Mouse (Mus musculus): Measurements from ENCODE around the gene Dkk2.
"Not testable (repeated sequence)": the region's sequence is repeated elsewhere in the genome, so short reads cannot be mapped to it uniquely, and the experiment has no call there.

Gene Dkk2

DNA sequence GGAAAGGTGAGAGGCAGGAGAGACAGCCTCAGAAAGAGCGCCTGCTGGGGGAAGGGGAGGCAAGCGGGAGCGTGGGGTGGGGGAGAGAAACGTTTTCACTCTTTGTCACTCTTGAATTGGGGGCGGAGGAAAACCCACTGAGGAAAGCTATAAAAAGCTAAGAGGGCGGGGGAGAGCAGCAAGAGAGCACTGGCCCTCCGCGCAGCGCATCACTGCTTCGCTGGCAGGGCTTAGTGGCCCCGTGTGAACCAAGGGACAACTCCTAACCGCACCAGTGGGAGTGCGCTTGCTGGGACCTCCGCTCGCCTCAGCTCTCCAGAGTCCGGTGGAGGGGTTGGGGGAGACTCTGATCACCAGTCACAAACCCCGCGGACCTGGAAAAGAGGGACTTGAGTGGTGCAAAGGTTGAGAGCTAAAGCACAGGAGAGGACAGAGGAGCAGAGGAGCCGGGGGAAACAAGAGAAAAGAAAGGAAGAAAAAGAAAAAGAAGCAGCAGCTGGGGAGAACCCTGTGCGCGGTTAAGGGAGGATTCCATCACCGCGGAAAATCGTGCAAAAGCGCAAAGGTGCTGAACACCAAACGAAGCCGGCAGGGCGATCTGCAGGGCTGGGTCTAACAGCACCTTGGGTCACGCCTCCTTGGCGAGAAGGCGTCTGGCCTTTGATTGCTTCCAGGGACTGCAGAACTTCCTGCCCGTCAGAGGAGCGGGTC is at the start of gene Dkk2:
Gene Dkk2 (plus strand): TSS at position 181 of the 711 bp plus-strand sequence.
- DNase-seq (ENCODE audit: extremely low read depth, low read depth) = no peak

DNA sequence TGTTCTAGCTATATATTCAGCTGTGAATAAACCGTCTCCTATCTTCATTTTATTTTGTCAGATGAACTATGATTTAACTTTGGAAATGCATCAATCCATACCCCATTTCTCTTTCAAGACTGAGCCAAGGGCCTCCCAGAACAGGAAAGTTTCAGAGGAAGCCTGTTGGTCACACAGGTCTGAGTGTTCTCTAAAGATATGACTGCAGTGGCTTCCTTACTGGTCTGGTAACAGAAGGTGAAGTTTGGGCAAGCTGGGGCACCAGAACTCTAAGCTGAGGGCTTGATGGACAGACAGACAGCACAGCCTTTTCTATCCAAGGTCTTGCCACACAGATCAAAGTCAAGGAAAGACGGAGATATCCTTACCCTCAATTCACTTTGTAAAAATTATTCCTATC is 48.4 kb upstream of the Dkk2 start:
- no peak for DNase-seq (ENCODE audit: extremely low read depth, low read depth)

DNA sequence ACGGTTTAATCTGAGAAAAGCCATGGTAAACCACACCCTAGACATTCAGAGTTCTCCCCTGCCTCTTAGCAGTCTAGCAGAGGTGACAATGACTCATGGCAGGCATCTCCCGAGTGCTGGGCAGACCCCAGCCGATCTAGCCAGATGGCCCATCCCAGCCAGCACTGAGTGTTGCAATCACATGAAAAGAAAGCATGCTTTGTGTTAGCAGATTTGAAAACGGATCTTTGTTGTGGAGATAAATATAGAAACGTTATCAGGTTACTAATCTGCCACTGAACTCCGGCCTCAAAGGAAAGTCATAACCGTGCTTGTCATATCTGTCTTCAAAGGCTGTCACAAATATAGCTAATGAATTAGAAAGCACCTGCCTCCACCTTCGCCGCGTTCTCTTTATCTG is 47.4 kb upstream of the Dkk2 start:
- no peak for DNase-seq (ENCODE audit: extremely low read depth, low read depth)

DNA sequence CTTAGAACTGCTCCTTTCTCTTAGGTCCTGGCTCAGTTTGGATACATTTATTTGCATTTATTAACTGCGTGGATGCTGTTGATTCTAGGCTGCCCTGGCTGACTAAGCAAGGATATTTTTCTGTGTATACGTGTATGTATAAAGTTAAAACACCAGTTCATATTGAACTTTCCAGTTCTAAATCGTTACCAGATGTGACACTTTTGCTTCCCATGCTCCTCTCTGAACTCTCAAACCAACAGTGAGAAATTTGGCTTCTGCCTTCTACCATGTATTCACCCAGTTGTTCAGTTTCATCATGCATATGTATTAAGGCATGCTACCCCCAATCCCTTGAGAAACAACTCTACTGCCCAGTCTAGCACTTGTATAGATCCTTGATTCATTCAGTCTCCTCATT is 45.0 kb upstream of the Dkk2 start:
- no peak for DNase-seq (ENCODE audit: extremely low read depth, low read depth)

DNA sequence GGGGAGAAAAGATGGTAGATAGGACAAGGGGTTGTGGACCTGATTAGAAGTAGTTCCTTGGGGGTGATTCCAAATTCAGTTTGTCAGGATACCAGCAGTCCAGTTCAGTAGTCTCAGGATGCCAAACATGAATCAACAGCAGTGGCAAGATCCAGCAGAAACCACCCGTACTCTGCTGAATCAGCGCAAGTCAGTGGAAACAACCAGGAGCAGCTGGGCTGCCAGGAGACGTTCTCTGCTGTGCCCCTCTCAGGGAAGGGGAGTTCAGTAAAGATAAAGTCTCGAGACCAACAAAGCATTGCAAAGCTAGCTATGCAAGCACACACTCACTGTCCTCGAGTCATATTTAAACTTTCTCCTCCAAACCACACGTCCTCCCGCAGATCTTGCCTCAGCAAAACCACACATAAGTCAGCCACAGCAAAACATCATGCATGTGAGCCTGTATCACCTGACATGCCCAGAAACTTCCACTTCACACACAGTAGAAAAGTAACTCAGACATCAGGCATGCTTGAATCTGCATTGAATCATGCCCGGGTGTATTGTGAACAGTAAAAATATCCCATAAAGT is 34.1 kb upstream of the Dkk2 start:
- no peak for DNase-seq (ENCODE audit: extremely low read depth, low read depth)

DNA sequence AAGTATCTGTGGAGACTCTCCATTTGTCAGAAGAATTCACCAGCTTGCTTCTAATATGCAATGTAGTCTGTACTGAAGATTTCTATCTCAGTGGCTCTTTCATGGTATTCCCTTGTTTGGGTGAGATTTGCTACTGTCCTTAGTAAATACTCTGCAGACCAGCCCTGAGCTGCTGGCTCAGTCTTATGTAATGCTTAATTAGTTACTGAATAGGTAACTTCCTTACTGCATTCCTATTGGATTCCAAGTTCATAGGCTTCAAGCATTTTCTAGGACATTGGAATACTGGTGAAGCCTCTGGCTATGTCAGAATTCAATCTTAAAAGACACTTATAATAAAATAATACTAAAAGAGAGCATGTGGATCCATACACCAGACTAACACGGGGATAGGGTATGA is 22.3 kb upstream of the Dkk2 start:
- not testable (repeated sequence) for DNase-seq (ENCODE audit: extremely low read depth, low read depth)

DNA sequence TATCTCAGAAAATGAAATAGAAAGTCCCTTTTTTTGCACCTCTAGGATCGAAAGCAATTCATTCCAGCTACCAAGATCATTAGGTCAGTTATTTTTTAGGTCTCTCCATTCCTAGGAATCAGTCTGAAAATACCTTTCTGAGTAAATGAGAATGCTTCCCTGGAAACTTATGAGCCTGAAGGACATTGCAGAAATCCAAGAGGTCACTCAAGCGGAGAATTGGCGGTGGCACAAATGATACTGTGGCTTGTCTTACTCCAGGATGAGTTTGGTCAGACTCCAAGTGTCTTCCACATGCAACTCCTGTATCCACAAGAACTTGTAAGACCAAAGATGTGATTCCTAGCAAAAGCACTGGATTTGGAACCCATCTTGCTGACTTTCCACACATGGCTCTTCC is 21.7 kb upstream of the Dkk2 start:
- DNase-seq (ENCODE audit: extremely low read depth, low read depth) = no peak

DNA sequence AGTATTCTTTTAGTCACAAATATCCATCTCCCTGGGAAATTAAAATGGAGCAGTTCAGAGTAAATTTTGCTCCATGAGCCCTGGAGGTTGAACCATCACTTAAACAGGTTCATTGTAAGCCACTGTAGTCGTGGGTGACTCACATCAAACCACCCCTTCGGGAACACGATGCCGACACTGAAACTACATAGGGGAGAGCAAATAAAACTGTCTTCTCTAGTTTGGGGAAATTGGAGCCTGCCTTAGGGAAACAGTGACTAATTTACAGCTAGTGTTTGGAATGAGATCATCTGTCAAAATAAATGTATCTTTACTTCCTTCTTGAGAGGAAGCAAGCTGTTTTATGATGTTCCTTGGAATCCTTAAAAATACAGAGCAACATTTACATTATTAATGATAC is 21.1 kb upstream of the Dkk2 start:
- DNase-seq (ENCODE audit: extremely low read depth, low read depth) = no peak

DNA sequence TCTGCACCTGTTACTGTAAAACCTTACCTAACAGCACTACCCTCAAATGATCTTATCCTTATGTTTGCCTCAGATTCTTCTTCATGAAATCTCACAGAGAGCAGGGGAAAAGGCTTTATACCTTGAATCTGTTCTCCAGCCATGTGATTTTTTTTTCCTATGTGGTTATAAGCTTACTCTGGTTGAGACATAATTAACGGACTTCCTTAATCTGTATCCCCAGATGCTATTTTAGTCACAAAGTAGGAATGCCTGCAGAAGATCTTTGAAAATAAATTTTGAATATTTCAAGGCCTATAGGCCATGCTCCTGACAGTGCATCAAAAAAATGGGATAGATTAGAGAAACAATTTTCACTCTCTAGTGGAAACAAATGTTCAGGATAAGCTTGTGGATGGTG is 20.2 kb upstream of the Dkk2 start:
- DNase-seq (ENCODE audit: extremely low read depth, low read depth) = no peak

DNA sequence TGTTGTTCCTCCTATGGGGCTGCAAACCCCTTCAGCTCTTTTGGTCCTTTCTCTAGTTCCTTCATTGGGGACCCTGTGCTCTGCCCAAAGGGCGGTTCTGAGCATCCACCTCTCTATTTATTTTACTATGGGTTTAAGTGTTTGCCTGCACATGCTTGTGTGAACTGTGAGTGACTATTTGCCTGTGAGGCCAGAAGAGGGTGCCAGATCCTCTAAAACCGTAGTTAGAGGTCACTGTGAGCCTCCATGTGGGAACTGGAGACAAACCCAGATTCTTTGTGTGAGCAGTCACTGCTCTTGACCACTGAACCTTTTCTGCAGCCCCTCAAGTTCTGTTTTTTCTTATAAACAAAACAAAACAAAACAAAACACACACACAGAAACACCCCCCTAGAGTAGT is 14.1 kb upstream of the Dkk2 start:
- DNase-seq (ENCODE audit: extremely low read depth, low read depth) = peak; percentile 6

DNA sequence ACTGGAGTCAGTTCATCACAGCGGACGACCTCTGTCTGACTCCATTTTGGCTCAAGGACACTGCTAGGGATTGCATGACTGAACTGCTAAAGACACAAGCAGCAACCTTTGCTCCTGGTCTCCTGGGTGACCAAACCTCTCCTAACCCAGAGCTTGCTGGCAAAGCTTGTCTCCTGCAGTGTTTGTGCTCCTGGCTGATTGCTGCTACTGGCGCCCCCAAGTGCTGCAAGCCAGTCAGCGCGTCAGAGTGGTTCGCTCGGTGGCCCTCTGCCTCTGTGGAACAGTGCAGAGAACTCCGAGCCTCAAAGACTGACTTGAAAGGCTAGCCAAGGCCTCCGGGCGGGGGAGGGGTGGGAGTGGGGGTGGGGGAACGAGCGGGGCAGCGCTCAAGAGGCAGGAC is 1.1 kb upstream of the Dkk2 start:
- DNase-seq (ENCODE audit: extremely low read depth, low read depth) = no peak

DNA sequence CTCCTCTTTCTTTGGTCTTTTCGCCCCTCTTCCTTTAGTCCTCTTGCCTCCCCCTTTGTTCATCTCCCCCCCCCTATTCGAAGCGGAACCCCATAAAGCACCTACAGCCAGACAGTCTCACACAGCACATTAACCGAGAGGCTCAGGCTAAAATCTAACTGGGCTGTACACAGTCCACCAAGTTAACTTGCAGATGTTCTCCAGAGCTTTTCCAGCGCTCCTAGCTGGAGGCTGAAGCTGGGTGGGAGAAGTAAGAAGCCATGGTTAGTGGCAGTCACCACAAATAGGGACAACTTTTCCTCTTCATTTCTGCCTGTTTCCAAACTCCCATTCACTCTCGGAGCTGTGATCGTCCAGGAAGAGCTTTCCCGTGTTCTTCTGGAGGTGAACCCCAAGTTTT is 412 bp upstream of the Dkk2 start:
- DNase-seq (ENCODE audit: extremely low read depth, low read depth) = no peak

DNA sequence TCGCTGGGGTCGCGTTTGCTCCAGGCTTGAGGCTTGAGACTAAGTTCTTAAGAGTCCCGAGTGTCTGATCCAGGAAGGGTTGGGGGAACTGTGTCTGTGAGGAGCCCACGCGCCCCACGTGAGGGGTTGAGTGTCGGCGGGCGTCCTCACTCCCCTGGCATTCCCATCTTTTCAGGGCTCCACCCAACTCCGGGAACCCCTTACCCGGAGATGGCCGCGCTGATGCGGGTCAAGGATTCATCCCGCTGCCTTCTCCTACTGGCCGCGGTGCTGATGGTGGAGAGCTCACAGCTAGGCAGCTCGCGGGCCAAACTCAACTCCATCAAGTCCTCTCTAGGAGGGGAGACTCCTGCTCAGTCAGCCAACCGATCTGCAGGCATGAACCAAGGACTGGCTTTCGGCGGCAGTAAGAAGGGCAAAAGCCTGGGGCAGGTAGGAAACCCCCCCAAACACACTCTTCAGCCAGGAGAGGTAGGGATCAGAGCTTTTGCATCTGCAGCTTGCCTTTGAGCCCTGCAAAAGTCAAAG is 795 bp downstream of the Dkk2 start:
- DNase-seq (ENCODE audit: extremely low read depth, low read depth) = no peak

DNA sequence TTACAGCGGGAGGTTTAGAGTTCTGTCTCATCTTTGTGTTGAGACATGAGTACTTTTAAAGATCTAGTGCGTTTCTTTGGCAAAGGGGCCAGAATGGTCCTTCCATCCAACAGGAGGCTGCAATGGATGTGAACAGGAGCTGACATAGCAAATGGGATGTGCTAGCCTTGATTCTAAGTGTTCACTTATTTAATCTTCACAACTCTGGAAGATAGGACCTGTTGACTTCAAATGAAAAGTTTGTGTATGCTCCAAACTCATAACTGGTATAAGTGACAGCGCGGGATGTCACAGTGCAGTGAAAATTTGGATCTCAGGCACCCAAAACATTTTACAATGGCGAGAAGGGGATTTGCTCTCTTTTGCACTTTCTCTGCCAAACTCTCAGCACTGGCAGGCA is 1.4 kb downstream of the Dkk2 start:
- DNase-seq (ENCODE audit: extremely low read depth, low read depth) = no peak

DNA sequence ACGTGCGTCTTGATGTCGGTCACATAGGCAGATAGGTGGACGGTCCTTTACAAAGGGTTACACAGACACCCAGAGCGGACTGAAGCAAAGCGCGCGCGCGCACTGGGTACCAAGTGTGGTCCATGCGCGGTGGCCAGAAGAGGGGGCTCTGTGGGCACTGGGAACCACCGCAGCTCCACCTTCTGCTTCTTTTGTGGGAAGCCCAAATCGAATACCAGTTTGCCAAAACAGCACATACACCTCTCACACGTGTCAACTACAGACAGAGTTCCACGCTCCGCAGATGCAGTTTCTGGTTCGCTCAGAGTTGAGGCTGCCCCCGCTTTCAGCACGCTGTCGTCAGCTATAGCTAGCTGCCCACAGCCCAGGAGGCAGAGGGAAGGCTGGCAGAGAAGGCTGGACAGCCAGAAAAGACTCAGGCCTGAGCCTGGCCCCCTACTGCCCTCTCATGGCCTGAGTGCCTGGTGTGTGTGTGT is 2.0 kb downstream of the Dkk2 start:
- no peak for DNase-seq (ENCODE audit: extremely low read depth, low read depth)

DNA sequence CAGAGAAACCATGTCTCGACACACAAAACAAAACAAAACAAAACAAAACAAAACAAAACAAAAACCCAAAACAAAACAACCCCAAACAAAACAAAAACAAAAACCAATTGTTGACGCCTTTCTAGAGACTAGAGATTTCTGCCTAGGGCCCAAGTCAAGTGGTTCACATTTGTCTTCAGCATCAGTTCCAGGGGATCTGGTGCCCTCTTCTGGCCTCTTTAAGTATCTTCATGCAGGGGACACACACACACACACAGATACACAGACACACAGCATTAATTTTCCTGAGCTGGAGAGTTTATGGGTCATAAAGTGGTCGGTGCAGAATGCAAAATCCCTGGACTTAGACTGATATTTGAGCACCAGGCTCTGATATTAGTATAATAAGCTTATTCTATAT is 7.9 kb downstream of the Dkk2 start:
- DNase-seq (ENCODE audit: extremely low read depth, low read depth) = no peak

DNA sequence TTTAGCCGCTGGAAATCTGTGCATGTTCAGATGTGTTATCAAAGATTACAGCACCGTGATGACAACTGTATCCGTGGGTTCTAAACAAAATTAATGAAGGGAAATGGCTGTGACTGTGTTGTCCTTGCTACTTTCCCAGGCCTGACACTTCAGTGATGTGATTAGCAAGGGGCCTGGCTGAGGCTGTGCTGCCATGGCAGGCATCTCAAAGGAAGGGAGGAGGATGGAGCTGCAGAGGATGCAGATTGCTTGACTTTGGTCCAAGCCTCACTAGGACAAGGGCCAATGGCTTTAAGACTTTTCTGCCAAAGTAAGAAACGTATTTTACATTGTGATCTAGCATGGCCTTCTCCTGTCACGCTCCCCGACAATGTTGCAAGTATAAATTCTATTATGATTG is 11.2 kb downstream of the Dkk2 start:
- DNase-seq (ENCODE audit: extremely low read depth, low read depth) = no peak

DNA sequence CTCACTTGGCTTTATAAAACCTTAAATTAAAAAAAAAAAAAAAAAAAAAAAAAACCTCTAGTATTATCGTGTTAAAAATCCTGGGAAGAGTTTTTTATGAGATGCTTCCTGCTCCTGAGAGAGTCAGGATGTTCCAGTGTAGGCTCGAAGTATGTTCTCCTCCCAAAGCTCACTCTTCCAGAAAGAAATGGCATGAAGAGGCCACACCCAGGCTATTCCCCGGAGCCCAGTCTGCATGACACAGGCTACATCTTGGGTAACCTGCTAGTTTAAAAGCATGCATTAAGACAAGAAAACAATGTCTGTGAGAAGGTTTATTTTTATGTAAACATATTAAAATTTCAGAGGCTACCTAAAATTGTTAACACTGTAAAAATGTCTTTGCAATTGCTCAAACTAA is 15.7 kb downstream of the Dkk2 start:
- no peak for DNase-seq (ENCODE audit: extremely low read depth, low read depth)

DNA sequence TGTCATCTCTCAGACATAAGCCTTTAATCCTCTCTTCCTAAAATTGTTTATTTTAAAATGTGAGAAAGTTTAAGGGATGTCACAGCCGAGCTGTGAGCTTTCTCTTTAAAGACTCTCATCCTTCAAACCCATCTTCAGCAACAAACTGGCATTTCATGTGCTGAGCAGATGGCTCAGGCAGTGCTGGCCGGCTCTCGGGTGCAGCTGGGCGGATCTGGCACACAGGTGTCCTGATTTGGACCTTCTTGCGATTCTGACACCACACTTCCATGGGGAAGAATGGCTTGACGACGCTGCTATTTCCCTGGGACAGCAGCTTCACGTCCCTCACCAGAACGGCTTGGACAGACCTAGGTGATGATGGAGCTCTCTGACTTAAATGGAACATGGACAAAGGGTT is 17.9 kb downstream of the Dkk2 start:
- no peak for DNase-seq (ENCODE audit: extremely low read depth, low read depth)

DNA sequence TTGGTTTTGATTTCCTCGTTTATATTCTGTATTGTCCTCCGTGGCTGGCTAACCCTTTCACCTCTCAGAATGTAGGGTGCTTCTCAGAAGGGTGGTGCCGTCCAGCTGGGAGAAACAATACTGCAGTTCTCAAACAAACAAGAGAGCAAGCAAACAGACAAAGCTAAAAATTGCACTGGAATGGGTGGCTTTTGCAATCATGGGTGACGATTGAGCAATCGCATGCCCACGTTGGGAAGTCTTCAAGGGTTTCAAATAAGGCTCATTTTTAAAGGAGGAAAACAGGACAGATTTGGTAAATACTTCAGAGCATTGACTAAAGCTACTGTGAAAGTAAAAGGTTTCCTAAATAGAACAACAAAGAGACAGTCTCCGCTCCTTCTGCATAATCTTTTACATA is 18.4 kb downstream of the Dkk2 start:
- DNase-seq (ENCODE audit: extremely low read depth, low read depth) = no peak

DNA sequence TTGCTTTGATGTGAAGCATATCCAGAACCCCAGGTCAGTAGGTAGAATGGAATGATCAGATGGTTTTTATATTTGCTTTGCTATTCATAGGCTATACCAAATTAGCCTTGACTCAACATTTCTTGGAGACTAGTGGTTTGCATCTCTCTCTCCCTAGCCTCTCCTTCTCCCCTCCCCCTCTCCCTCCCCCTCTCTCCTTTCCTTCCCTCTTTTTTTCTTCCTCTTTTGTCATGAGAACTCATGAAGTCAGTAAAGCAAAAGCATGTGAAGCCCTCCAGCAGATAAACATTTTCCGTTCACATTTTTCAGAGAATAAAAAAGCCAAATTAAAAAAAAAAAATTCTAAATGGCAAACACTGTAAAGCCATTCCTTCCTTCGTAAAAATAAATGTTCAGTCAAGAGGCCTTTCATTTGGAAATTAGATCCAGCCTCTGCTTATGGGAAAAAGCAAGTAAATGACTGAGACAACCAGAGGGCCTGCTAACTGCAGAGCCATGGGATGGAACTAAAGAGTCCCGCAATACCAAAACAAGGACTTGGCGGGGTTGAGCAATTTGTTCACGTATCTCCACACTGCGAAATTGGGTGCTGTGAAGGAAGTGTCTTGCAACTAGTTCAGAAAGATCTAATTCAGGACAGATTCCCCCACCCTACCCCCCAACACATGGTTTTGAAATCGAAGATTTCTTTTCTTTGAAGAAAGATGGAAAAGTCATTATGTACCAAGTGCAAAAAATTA is 30.9 kb downstream of the Dkk2 start:
- DNase-seq (ENCODE audit: extremely low read depth, low read depth) = peak; percentile 33

DNA sequence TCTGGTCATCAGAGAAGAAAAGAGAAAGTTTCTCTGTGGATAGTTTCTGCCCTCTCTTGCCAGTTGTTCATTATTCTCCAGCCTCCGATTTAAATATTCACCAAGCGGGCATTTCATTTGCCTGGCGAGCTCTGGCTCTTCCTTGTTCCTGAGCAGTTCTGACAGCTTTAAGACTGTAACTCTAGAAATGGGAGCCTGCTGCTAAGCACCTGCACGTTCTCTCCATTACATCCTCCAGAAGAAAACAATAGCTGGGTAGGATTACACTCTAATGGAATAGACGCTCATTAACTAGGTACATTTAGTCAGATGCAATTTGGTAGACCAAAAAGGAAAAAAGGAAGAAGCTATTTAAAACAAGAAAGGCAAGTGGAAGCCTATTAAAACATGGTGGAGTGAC is 36.3 kb downstream of the Dkk2 start:
- DNase-seq (ENCODE audit: extremely low read depth, low read depth) = no peak

DNA sequence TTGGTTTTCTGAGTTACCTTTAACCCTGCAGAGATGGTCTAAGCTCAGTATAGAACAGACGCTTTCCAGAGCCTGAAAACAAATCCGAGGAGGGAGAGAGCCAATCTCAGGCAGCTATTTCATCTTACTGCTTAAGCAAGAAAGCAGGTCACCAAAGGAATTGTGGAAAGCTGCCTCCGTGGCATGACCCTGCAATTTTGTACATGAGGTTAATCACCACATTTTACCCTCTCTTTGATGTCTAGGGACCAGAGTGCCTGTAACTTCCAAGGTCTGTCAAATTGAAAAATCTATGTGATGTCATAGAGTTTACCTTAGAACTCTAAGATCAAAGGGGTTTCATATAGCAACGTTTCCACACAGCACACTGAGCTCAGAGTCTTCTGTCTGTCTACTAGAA is 37.5 kb downstream of the Dkk2 start:
- DNase-seq (ENCODE audit: extremely low read depth, low read depth) = no peak
